Mouse (Mus musculus) kidney, adult 2 months (tissue): ENCODE measurements at regions not wholly inside any gene's neighbourhood (a gene's known extent, or its start where the extent isn't known, plus 50 kb on each side); places are given as distances from the start of the nearest gene placed in this dataset.
"Not testable (repeated sequence)": the region's sequence is repeated elsewhere in the genome, so short reads cannot be mapped to it uniquely, and the experiment has no call there.

ENCODE experiments used
- DNase-seq: peaks from one replicate; pipeline ENCODE4 v3.0.0; 2021
- H3K27ac ChIP-seq: fragments of 200-500 bp; 2 replicates; pipeline ENCODE4 v1.5.1; 2012; ENCODE audit warnings: low read depth, low read length, control low read depth, inconsistent platforms; ENCODE audit not compliant: insufficient read depth
- H3K27me3 ChIP-seq: fragments of 200-500 bp; replicated peaks from 2 replicates; pipeline ENCODE4 v1.6.1; 2012; ENCODE audit warnings: mild to moderate bottlenecking, moderate library complexity, low read length, inconsistent platforms; ENCODE audit not compliant: control insufficient read depth, insufficient read depth
- H3K36me3 ChIP-seq: fragments of 200-500 bp; 2 replicates; pipeline ENCODE4 v1.6.1; 2012; ENCODE audit warnings: mild to moderate bottlenecking, moderate library complexity, low read length, inconsistent platforms; ENCODE audit not compliant: control insufficient read depth, insufficient read depth
- H3K4me1 ChIP-seq: fragments of 200-500 bp; 2 replicates; pipeline ENCODE4 v1.6.1; 2011; ENCODE audit warnings: low read length; ENCODE audit not compliant: control insufficient read depth, insufficient read depth
- H3K4me3 ChIP-seq: fragments of 200-500 bp; 2 replicates; pipeline ENCODE4 v1.5.1; 2011; ENCODE audit warnings: mild to moderate bottlenecking, low read depth, low read length, control low read depth; ENCODE audit not compliant: insufficient read depth
- CTCF ChIP-seq: fragments of 200-500 bp; conservative IDR thresholded peaks from 2 replicates; pipeline ENCODE4 v1.5.1; 2011; ENCODE audit warnings: low read depth, mild to moderate bottlenecking, control low read depth, low read length, moderate library complexity, mixed read lengths; ENCODE audit not compliant: insufficient read depth, insufficient read length
- POLR2A ChIP-seq: fragments of 200-500 bp; IDR thresholded peaks from one replicate; pipeline ENCODE4 v1.6.1; 2011; ENCODE audit warnings: low read depth, low read length, control low read depth
- WGBS: fragments of 180-500 bp; shearing (Covaris S2); methylation state at CpG from one replicate; pipeline ENCODE4 v1.1.7; 2018; 5-methylcytosine and 5-hydroxymethylcytosine counted together

- DNase-seq = no peak
- 88% methylated on average over 2 of the region's 2 CpGs for WGBS
Measured at GRCm38 (mm10) chr8:26630544-26630943, 346.6 kb upstream of the Zfp703 start.

GRCm38 (mm10) chr8:26635701-26636100 lies 341.4 kb upstream of the Zfp703 start:
- no peak overlapping the region for H3K27ac ChIP-seq
- DNase-seq = peak; percentile 7
- no peaks in the 10 kb centered on the region for H3K27me3 ChIP-seq
- no peak for TF ChIP-seq POLR2A
- no peak for TF ChIP-seq CTCF
- 35% methylated on average over 1 of the region's 1 CpGs for WGBS
- H3K36me3 ChIP-seq = no peaks in the 10 kb centered on the region
- no peaks in the 10 kb centered on the region for H3K4me1 ChIP-seq
- no peak overlapping the region for H3K4me3 ChIP-seq

More at GRCm38 (mm10) chr8:26630544-26630943, 346.6 kb upstream of the Zfp703 start:
- no peak overlapping the region for H3K4me3 ChIP-seq
- H3K36me3 ChIP-seq = no peaks in the 10 kb centered on the region
- no peak overlapping the region for H3K27ac ChIP-seq
- TF ChIP-seq CTCF (no peak), POLR2A (no peak)
- H3K4me1 ChIP-seq = no peaks in the 10 kb centered on the region
- no peaks in the 10 kb centered on the region for H3K27me3 ChIP-seq

- H3K4me3 ChIP-seq, H3K27me3 ChIP-seq, H3K36me3 ChIP-seq, DNase-seq, H3K4me1 ChIP-seq, H3K27ac ChIP-seq: not testable (repeated sequence)
- 67% methylated on average over 7 of the region's 7 CpGs for WGBS
Measured at GRCm38 (mm10) chr8:26645375-26645774, 331.8 kb upstream of the Zfp703 start.

- no peaks in the 10 kb centered on the region for H3K4me1 ChIP-seq
- TF ChIP-seq CTCF (no peak), POLR2A (no peak)
- H3K27me3 ChIP-seq = no peaks in the 10 kb centered on the region
- H3K36me3 ChIP-seq = no peaks in the 10 kb centered on the region
- H3K27ac ChIP-seq = no peak overlapping the region
- DNase-seq = no peak
- WGBS = 62% methylated on average over 1 of the region's 1 CpGs
- H3K4me3 ChIP-seq = no peak overlapping the region
Measured at GRCm38 (mm10) chr8:26650287-26650686, 326.8 kb upstream of the Zfp703 start.

DNA sequence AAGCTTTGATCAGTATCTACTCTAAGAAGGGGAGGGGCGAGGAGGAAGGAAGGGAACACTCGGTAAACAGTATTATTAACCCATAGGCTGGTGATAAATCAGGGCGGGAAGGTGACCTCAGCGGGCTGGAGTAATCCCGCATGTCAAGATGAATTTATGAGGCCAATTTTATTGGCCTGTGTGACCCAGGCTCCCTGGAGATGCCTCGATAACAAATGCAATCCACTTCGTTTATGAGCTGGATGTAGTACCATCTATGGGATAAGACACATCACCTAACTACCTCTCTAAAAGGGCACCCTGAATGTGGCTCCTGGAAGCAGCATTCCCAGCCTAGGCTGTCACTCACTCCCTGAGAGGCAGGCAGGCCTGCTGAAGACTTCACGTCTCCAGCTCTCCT lies 321.2 kb upstream of the Zfp703 start:
- Histone ChIP-seq H3K27me3 (no peaks in the 10 kb centered on the region), H3K4me3 (no peak overlapping the region), H3K36me3 (no peaks in the 10 kb centered on the region), H3K27ac (no peak overlapping the region), H3K4me1 (no peaks in the 10 kb centered on the region)
- 8% methylated on average over 8 of the region's 8 CpGs for WGBS
- no peak for DNase-seq
- TF ChIP-seq POLR2A (no peak), CTCF (no peak)

DNA sequence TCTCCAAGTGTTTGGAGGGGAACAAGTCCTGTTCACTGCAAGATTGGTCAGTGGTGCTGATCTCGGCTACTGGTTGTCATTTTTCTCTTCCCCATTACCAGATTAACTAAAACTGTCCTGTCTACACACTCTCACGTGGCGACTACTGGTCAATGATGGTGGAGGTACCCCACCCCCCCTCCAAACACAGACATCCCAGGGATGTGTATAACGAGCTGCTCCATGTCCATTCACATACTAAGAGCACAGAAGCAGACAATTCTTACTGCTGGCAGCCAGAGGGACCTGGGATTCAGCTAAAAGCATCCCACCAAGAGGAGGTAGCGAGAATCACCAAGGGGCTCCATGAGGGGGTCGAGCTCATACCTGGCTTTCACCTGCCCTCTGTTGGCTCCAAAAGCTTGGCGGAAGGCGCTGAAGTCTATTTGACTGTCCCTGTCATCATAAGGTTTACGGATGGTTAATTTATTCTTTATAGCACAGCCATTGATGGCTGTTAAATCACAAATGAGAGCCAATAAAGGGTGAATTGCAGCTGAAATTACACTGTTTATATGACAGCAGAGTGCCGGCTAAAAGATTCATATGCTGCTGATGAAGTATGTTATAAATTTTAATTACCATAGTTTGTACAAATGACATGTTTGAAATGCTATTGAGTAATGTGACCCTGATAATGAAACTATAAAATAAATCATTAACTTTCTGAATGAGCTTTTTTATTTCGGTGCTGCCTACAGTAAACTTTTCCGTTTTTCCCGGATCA lies 320.6 kb upstream of the Zfp703 start:
- no peak for DNase-seq
- no peaks in the 10 kb centered on the region for H3K36me3 ChIP-seq
- no peaks in the 10 kb centered on the region for H3K4me1 ChIP-seq
- TF ChIP-seq CTCF (no peak), POLR2A (no peak)
- no peak overlapping the region for H3K4me3 ChIP-seq
- H3K27ac ChIP-seq = no peak overlapping the region
- no peaks in the 10 kb centered on the region for H3K27me3 ChIP-seq
- WGBS = 38% methylated on average over 13 of the region's 13 CpGs

GRCm38 (mm10) chr8:26659381-26659780 lies 317.7 kb upstream of the Zfp703 start:
- Histone ChIP-seq H3K27ac (no peak overlapping the region), H3K36me3 (no peaks in the 10 kb centered on the region), H3K4me3 (no peak overlapping the region), H3K4me1 (no peaks in the 10 kb centered on the region), H3K27me3 (no peaks in the 10 kb centered on the region; the same call in 1 of the 2 replicates)
- DNase-seq = peak; percentile 13
- WGBS = 40% methylated on average over 1 of the region's 1 CpGs
- peak; percentile 39; the same call in 1 of the 2 replicates for TF ChIP-seq CTCF
- no peak for TF ChIP-seq POLR2A
